Mouse (Mus musculus): Measurements from ENCODE around the gene Zfp791. TPM values are rescaled to one million over a fixed set of nuclear protein-coding genes. Genes with fewer than 3 reads are reported as not detected.

Gene Zfp791
- total and polyA plus RNA-seq, 3 experiments = 0.03 TPM; not detected in 2

DNA sequence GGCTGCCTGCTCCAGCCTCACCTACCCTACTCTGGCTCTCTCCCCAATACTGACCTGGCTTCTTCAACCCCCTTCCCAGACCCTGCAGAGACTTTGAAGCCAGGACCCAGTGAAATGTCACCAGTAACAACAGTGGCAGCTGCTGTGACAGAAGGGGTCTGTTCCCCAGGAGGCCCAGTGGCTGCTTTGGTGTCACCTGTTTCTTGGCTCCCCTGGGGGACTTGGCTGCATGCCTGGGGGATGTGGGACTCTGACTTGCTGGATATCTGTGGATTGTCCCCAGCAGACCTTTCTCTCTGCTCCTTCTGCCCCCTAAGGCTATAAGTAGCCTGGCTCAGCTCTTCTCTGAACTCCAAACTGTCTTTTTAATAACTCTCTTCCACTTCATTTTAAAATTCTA lies 54.9 kb downstream of the Zfp791 start, which contains the start of gene Gm5741:
Gene Gm5741, minus strand, starts transcription at position 1 of the 400 bp plus-strand sequence.
- Histone ChIP-seq H3K9me3 (replicated peaks; ENCODE audit: insufficient read depth, low read length) (no peaks in the 10 kb centered on the region), H3K79me2 (ENCODE audit: control insufficient read depth, insufficient read depth, low read length, poor library complexity) (peaks cover 9% of the 10 kb centered on the region), H3K36me3 (ENCODE audit: control insufficient read depth in 1 of 2, insufficient read depth in 2 of 2, low read length in 2 of 2) (peaks cover 0 to 8% of the 10 kb centered on the region in 2 experiments; a peak in 3 of 4 replicates), H3K27me3 (ENCODE audit: control insufficient read depth in 1 of 2, insufficient read depth in 2 of 2, low read length in 2 of 2) (no peaks in the 10 kb centered on the region), H3K4me1 (ENCODE audit: control insufficient read depth in 1 of 2, insufficient read depth in 2 of 2, low read length in 2 of 2) (peaks cover 2 to 10% of the 10 kb centered on the region in 2 experiments; a peak in 3 of 4 replicates), H3K9ac (ENCODE audit: control insufficient read depth, low read depth, low read length, poor library complexity, severe bottlenecking) (no peak within 1 kb of the TSS), H3K27ac (ENCODE audit: control insufficient read depth, low read depth, low read length) (no peak within 1 kb of the TSS), H3K4me3 (ENCODE audit: control insufficient read depth in 1 of 2, insufficient read depth in 1 of 2, low read depth in 2 of 2, low read length in 2 of 2) (no peak within 1 kb of the TSS)
- DNase-seq (ENCODE audit: low read depth, low spot score) = no peak
- no peak for TF ChIP-seq GABPA (IDR thresholded peaks at IDR 0.05; ENCODE audit: low read depth, low read length)
- no peak for TF ChIP-seq EP300 (IDR thresholded peaks at IDR 0.05; ENCODE audit: low read depth in 1 of 2, low read length in 2 of 2)
- TF ChIP-seq GATA1 (IDR thresholded peaks at IDR 0.05; ENCODE audit: low read depth, low read length) = no peak
- TF ChIP-seq KAT2A (conservative IDR thresholded peaks at IDR 0.05; ENCODE audit: low read depth, low read length) = no peak
- no peak for TF ChIP-seq RCOR1 (IDR thresholded peaks at IDR 0.05; ENCODE audit: low read depth, low read length)
- TF ChIP-seq RAD21 (IDR thresholded peaks at IDR 0.05; ENCODE audit: low read depth, low read length) = no peak
- TF ChIP-seq ETS1 (IDR thresholded peaks at IDR 0.05; ENCODE audit: low read depth, low read length) = no peak
- no peak for TF ChIP-seq MXI1 (IDR thresholded peaks at IDR 0.05; ENCODE audit: low read depth, low read length)
- TF ChIP-seq MAFK (IDR thresholded peaks at IDR 0.05; ENCODE audit: borderline replicate concordance, low read depth, low read length) = no peak
- TF ChIP-seq TAL1 (IDR thresholded peaks at IDR 0.05; ENCODE audit: low read length) = no peak
- TF ChIP-seq MYC (IDR thresholded peaks at IDR 0.05; ENCODE audit: low read depth, low read length) = no peak
- no peak for TF ChIP-seq POLR2AphosphoS2 (IDR thresholded peaks at IDR 0.05; ENCODE audit: low read length)
- TF ChIP-seq POLR2A (IDR thresholded peaks at IDR 0.05; ENCODE audit: control insufficient read depth in 1 of 2, insufficient read depth in 1 of 2, low read depth in 1 of 2, low read length in 2 of 2, poor library complexity in 1 of 2) = no peak
- no peak for TF ChIP-seq MYB (IDR thresholded peaks at IDR 0.05; ENCODE audit: low read depth, low read length)

DNA sequence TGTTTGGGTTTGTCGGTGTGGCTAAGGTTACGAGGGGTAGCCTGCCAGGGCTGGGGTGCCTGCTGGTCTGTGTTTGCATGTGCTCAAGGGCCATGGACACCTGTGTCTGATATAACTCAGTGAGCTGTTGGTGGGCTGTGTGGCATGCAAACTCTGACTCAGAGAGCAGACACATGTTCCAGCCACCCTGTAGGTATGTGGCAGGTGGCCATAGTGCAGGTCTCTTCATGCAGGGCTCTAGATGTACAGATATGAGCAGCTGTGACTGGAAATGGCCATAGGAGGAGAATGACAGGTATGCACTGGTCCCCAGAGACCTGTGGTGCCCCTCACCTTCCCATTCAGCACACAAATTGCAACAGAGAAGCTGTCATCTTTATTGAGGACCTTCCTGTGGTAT lies 55.7 kb downstream of the Zfp791 start:
- no peak overlapping the region for H3K9ac ChIP-seq (ENCODE audit: control insufficient read depth, low read depth, low read length, poor library complexity, severe bottlenecking)
- no peaks in the 10 kb centered on the region for H3K9me3 ChIP-seq (replicated peaks; ENCODE audit: insufficient read depth, low read length)
- H3K36me3 ChIP-seq (ENCODE audit: control insufficient read depth in 1 of 2, insufficient read depth in 2 of 2, low read length in 2 of 2) = peaks cover 0 to 8% of the 10 kb centered on the region in 2 experiments; a peak in 3 of 4 replicates
- no peaks in the 10 kb centered on the region for H3K27me3 ChIP-seq (ENCODE audit: control insufficient read depth in 1 of 2, insufficient read depth in 2 of 2, low read length in 2 of 2)
- DNase-seq (ENCODE audit: low read depth, low spot score) = no peak
- peaks cover 5% of the 10 kb centered on the region for H3K79me2 ChIP-seq (ENCODE audit: control insufficient read depth, insufficient read depth, low read length, poor library complexity)
- TF ChIP-seq POLR2A (IDR thresholded peaks at IDR 0.05; ENCODE audit: control insufficient read depth in 1 of 2, insufficient read depth in 1 of 2, low read depth in 1 of 2, low read length in 2 of 2, poor library complexity in 1 of 2) (no peak), USF2 (IDR thresholded peaks at IDR 0.05; ENCODE audit: borderline replicate concordance in 1 of 2, insufficient read depth in 1 of 2, low read depth in 1 of 2, low read length in 2 of 2) (no peak), ZMIZ1 (IDR thresholded peaks at IDR 0.05; ENCODE audit: low read depth, low read length) (no peak), JUND (IDR thresholded peaks at IDR 0.05; ENCODE audit: low read depth, low read length) (no peak), ETS1 (IDR thresholded peaks at IDR 0.05; ENCODE audit: low read depth, low read length) (no peak), GABPA (IDR thresholded peaks at IDR 0.05; ENCODE audit: low read depth, low read length) (no peak), SMC3 (IDR thresholded peaks at IDR 0.05; ENCODE audit: low read depth, low read length) (no peak), RAD21 (IDR thresholded peaks at IDR 0.05; ENCODE audit: low read depth, low read length) (no peak), MXI1 (IDR thresholded peaks at IDR 0.05; ENCODE audit: low read depth, low read length) (no peak), E2F4 (IDR thresholded peaks at IDR 0.05; ENCODE audit: borderline replicate concordance, low read depth, low read length) (no peak), GATA1 (IDR thresholded peaks at IDR 0.05; ENCODE audit: low read depth, low read length) (no peak), ELF1 (IDR thresholded peaks at IDR 0.05; ENCODE audit: low read depth, low read length) (no peak), TAL1 (IDR thresholded peaks at IDR 0.05; ENCODE audit: low read length) (no peak)
- peaks cover 2 to 9% of the 10 kb centered on the region in 2 experiments; a peak in 3 of 4 replicates for H3K4me1 ChIP-seq (ENCODE audit: control insufficient read depth in 1 of 2, insufficient read depth in 2 of 2, low read length in 2 of 2)
- H3K4me3 ChIP-seq (ENCODE audit: control insufficient read depth in 1 of 2, insufficient read depth in 1 of 2, low read depth in 2 of 2, low read length in 2 of 2) = no peak overlapping the region
- no peak overlapping the region for H3K27ac ChIP-seq (ENCODE audit: control insufficient read depth, low read depth, low read length)

All from MEL (cell line).